ENCODE assay signal across 21 mouse cellular contexts in the genomic region with DNA sequence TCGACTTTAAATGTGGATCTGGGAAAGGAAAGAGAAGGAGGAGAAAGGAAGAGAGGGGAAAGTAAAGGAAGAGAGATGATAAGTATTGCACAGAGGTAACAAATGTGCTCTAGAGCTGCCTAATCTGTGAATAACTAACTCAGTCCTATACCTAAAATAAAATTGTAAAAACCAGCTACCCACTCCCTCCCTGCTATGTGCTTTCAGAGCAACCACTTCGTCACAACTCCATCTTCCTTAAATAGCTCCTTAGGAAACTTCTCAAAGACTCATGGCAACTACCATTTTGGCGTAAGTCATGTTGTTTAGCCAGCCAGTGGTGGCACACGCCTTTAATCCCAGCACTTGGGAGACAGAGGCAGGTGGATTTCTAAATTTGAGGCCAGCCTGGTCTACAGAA.
"Had no signal": no experiment of that assay in that cellular context is flagged by ENCODE, and none has a peak within 500 bp of the region (broad histone marks: within the 10 kb centered on the region; RNA-seq: fewer than 3 reads in every experiment).

No protein-coding gene starts in this region.

- H3K27ac ChIP-seq: liver, embryonic 15.5 days; lung, embryonic 15.5 days; macrophage; midbrain, embryonic 13.5 days; midbrain, embryonic 15.5 days; neural tube, embryonic 12.5 days; stomach, embryonic 15.5 days; stomach, postnatal 0 days had no signal

- H3K4me3 ChIP-seq: liver, embryonic 15.5 days; lung, embryonic 15.5 days; megakaryocyte, embryonic 14.5 days; midbrain, embryonic 13.5 days; midbrain, embryonic 15.5 days; neural tube, embryonic 12.5 days; stomach, embryonic 15.5 days had no signal

- ATAC-seq: liver, postnatal 0 days; lung, postnatal 0 days; midbrain, embryonic 13.5 days; midbrain, embryonic 15.5 days had no signal

- DNase-seq: liver, postnatal 0 days; lung, adult 2 months; lung, postnatal 14 days; lung, postnatal 36 days; retina, postnatal 1 day; right cerebral cortex, postnatal 14 days; right cerebral cortex, postnatal 4 days; spleen, adult 18-20 months; thymus, adult 18-20 months; thymus, postnatal 14 days; thymus, postnatal 36 days had no signal
